ENCODE assay signal across 1 mouse cellular context in the genomic region with DNA sequence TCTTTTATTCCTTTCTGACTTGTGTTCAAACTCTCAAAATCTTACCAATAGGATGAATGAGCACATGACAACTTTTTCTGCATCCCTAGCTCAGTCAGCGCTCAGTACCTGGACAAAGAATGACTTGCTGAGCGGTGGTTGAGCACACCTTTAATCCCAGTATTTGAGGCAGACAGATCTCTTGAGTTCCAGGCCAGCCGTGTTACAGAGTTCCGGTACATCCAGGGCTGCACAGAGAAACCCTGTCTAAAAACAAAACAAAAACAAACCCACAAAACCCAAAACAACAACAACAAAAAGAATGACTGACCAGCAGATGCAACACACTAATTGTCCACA.
A peak's percentile ranks its signal among the peaks of the same experiment; 100 is the strongest.
TF ChIP-seq lines count a peak whose summit lies in the region.

No protein-coding gene starts in this region.

TF ChIP-seq in MEL, 35 proteins besides CTCF, POLR2A, EP300 and RAD21 (continued from another document):
- TF ChIP-seq UBTF (IDR thresholded peaks at IDR 0.05; ENCODE audit: borderline replicate concordance, insufficient read depth, low read depth, low read length), result no peak
- no peak for TF ChIP-seq ZNF384 (IDR thresholded peaks at IDR 0.05; ENCODE audit: low read depth, low read length)
- peak; percentile 18; the same call in 1 of the 2 replicates for TF ChIP-seq ELF1 (IDR thresholded peaks at IDR 0.05; ENCODE audit: low read depth, low read length)
- 0 out of 2 replicates have a peak, but pooled peaks have one; percentile 71 for TF ChIP-seq ZMIZ1 (IDR thresholded peaks at IDR 0.05; ENCODE audit: low read depth, low read length)
- TF ChIP-seq RCOR1 (IDR thresholded peaks at IDR 0.05; ENCODE audit: low read depth, low read length), result 0 out of 2 replicates have a peak, but pooled peaks have one; percentile 47
- TF ChIP-seq USF1 (IDR thresholded peaks at IDR 0.05; ENCODE audit: low read depth, low read length), result no peak
- TF ChIP-seq NELFE (IDR thresholded peaks at IDR 0.05; ENCODE audit: low read depth, low read length), result no peak
- no peak for TF ChIP-seq SMC3 (IDR thresholded peaks at IDR 0.05; ENCODE audit: low read depth, low read length)
- no peak for TF ChIP-seq MYB (IDR thresholded peaks at IDR 0.05; ENCODE audit: low read depth, low read length)
- no peak for TF ChIP-seq MAFK (IDR thresholded peaks at IDR 0.05; ENCODE audit: borderline replicate concordance, low read depth, low read length)
- TF ChIP-seq E2F4 (IDR thresholded peaks at IDR 0.05; ENCODE audit: borderline replicate concordance, low read depth, low read length), result no peak
- no peak for TF ChIP-seq TBP (IDR thresholded peaks at IDR 0.05; ENCODE audit: low read depth, low read length)
- no peak for TF ChIP-seq CHD2 (IDR thresholded peaks at IDR 0.05; ENCODE audit: low read length)
- no peak for TF ChIP-seq GABPA (IDR thresholded peaks at IDR 0.05; ENCODE audit: low read depth, low read length)
- no peak for TF ChIP-seq JUND (IDR thresholded peaks at IDR 0.05; ENCODE audit: low read depth, low read length)
- no peak; the same call in 1 of the 2 replicates for TF ChIP-seq HCFC1 (IDR thresholded peaks at IDR 0.05; ENCODE audit: low read depth, low read length)
- TF ChIP-seq BHLHE40 (IDR thresholded peaks at IDR 0.05; ENCODE audit: borderline replicate concordance, low read depth, low read length), result no peak
- no peak for TF ChIP-seq MEF2A (IDR thresholded peaks at IDR 0.05; ENCODE audit: extremely low read depth, insufficient replicate concordance, low read depth, low read length, poor library complexity, severe bottlenecking)
- TF ChIP-seq MYC (IDR thresholded peaks at IDR 0.05; ENCODE audit: low read depth, low read length), result no peak
- no peak for TF ChIP-seq CHD1 (IDR thresholded peaks at IDR 0.05; ENCODE audit: low read depth, low read length)
- no peak for TF ChIP-seq TAL1 (IDR thresholded peaks at IDR 0.05; ENCODE audit: low read length)
- TF ChIP-seq POLR2AphosphoS2 (IDR thresholded peaks at IDR 0.05; ENCODE audit: low read length), result no peak
- peak; percentile 44; the same call in 1 of the 2 replicates for TF ChIP-seq MAX (IDR thresholded peaks at IDR 0.05; ENCODE audit: low read length)
